Mouse (Mus musculus) embryonic facial prominence, embryonic 14.5 days (tissue): ENCODE measurements at regions not wholly inside any gene's neighbourhood (a gene's known extent, or its start where the extent isn't known, plus 50 kb on each side); places are given as distances from the start of the nearest gene placed in this dataset.
A peak's percentile ranks its signal among the peaks of the same experiment; 100 is the strongest.
"Not testable (repeated sequence)": the region's sequence is repeated elsewhere in the genome, so short reads cannot be mapped to it uniquely, and the experiment has no call there.

Experiments used
- ATAC-seq: fragments of 200-750 bp; cut with Nextera tagmentation; 2 replicates; pipeline ENCODE4 v1.8.0; 2017; ENCODE audit warnings: low read depth, moderate number of reproducible peaks, moderate TSS enrichment
- DNase-seq: peaks from one replicate; pipeline ENCODE4 v3.0.0-alpha.2; 2015; ENCODE audit warnings: low spot score
- H3K27ac ChIP-seq: fragments of 300-500 bp; sonication (generic); replicated peaks from 2 replicates; pipeline ENCODE4 v1.5.1; 2014; ENCODE audit warnings: low read depth, mild to moderate bottlenecking, low read length, moderate library complexity
- H3K27me3 ChIP-seq: fragments of 300-500 bp; sonication (generic); replicated peaks from 2 replicates; pipeline ENCODE4 v1.6.1; 2014; ENCODE audit warnings: low read length; ENCODE audit not compliant: control insufficient read depth, insufficient read depth
- H3K36me3 ChIP-seq: fragments of 300-500 bp; sonication (generic); 2 replicates; pipeline ENCODE4 v1.6.1; 2014; ENCODE audit warnings: low read length, mixed read lengths; ENCODE audit not compliant: control insufficient read depth, insufficient read depth
- H3K4me1 ChIP-seq: fragments of 300-500 bp; sonication (generic); 2 replicates; pipeline ENCODE4 v1.6.1; 2014; ENCODE audit warnings: antibody characterized with exemption, low read length; ENCODE audit not compliant: control insufficient read depth, insufficient read depth
- H3K4me2 ChIP-seq: fragments of 300-500 bp; sonication (generic); 2 replicates; pipeline ENCODE4 v1.6.1; 2014; ENCODE audit warnings: low read depth, mild to moderate bottlenecking, low read length, moderate library complexity, mixed read lengths
- H3K4me3 ChIP-seq: fragments of 300-500 bp; sonication (generic); 2 replicates; pipeline ENCODE4 v1.5.1; 2014; ENCODE audit warnings: low read depth, mild to moderate bottlenecking, low read length
- H3K9ac ChIP-seq: fragments of 300-500 bp; sonication (generic); 2 replicates; pipeline ENCODE4 v1.6.1; 2014; ENCODE audit warnings: low read depth, mild to moderate bottlenecking, low read length, moderate library complexity, mixed read lengths
- H3K9me3 ChIP-seq: fragments of 300-500 bp; sonication (generic); 2 replicates; pipeline ENCODE4 v1.6.1; 2016; ENCODE audit warnings: low read length; ENCODE audit not compliant: control insufficient read depth
- WGBS: fragments of 180-500 bp; shearing (Covaris S2); extraction: QIAGEN DNeasy Blood & Tissue Kit; methylation state at CpG from one replicate; pipeline ENCODE4 v1.1.7; 2014; 5-methylcytosine and 5-hydroxymethylcytosine counted together

GRCm38 (mm10) chr13:60471602-60472001 is 130.1 kb upstream of the Dapk1 start:
- H3K27ac ChIP-seq = no peak overlapping the region
- no peak overlapping the region for H3K4me3 ChIP-seq
- ATAC-seq (no peak), DNase-seq (no peak)
- H3K36me3 ChIP-seq = no peaks in the 10 kb centered on the region
- H3K27me3 ChIP-seq = no peaks in the 10 kb centered on the region
- no peaks in the 10 kb centered on the region for H3K9me3 ChIP-seq
- 89% methylated on average over 5 of the region's 5 CpGs for WGBS
- H3K4me2 ChIP-seq = no peak overlapping the region
- H3K4me1 ChIP-seq = peaks cover 6% of the 10 kb centered on the region; the same call in 1 of the 2 replicates
- no peak overlapping the region for H3K9ac ChIP-seq

- H3K36me3 ChIP-seq = no peaks in the 10 kb centered on the region
- peaks cover 15% of the 10 kb centered on the region; the same call in 1 of the 2 replicates for H3K4me1 ChIP-seq
- WGBS = 81% methylated on average over 2 of the region's 2 CpGs
- H3K9me3 ChIP-seq = no peaks in the 10 kb centered on the region
- no peak overlapping the region for H3K4me3 ChIP-seq
- no peak overlapping the region for H3K27ac ChIP-seq
- no peak overlapping the region for H3K9ac ChIP-seq
- H3K4me2 ChIP-seq = no peak overlapping the region
- no peaks in the 10 kb centered on the region for H3K27me3 ChIP-seq
- DNase-seq (no peak), ATAC-seq (no peak)
These were observed 125.4 kb upstream of the Dapk1 start for GRCm38 (mm10) chr13:60476366-60476765.

- Histone ChIP-seq H3K36me3 (no peaks in the 10 kb centered on the region), H3K4me1 (peaks cover 15% of the 10 kb centered on the region; the same call in 1 of the 2 replicates), H3K9ac (no peak overlapping the region), H3K27me3 (no peaks in the 10 kb centered on the region), H3K4me3 (no peak overlapping the region), H3K9me3 (no peaks in the 10 kb centered on the region), H3K4me2 (no peak overlapping the region), H3K27ac (no peak overlapping the region)
- ATAC-seq (no peak), DNase-seq (no peak)
- WGBS = 72% methylated on average over 6 of the region's 6 CpGs
These were observed 123.4 kb upstream of the Dapk1 start for GRCm38 (mm10) chr13:60478301-60478700.

GRCm38 (mm10) chr13:60479043-60479861 is 122.5 kb upstream of the Dapk1 start:
- Histone ChIP-seq H3K36me3 (no peaks in the 10 kb centered on the region), H3K4me2 (peak overlapping the region; percentile 60), H3K27ac (no peak overlapping the region; the same call in 1 of the 2 replicates), H3K27me3 (no peaks in the 10 kb centered on the region), H3K9me3 (no peaks in the 10 kb centered on the region), H3K4me1 (peaks cover 15% of the 10 kb centered on the region; the same call in 1 of the 2 replicates), H3K9ac (peak overlapping the region; percentile 14; the same call in 1 of the 2 replicates), H3K4me3 (peak overlapping the region; percentile 27)
- ATAC-seq (no peak), DNase-seq (peak; percentile 77)
- 4% methylated on average over 18 of the region's 18 CpGs for WGBS

GRCm38 (mm10) chr13:60479862-60480730 is 121.7 kb upstream of the Dapk1 start:
- Histone ChIP-seq H3K27me3 (no peaks in the 10 kb centered on the region), H3K4me3 (no peak overlapping the region), H3K9me3 (no peaks in the 10 kb centered on the region), H3K36me3 (no peaks in the 10 kb centered on the region), H3K4me1 (peaks cover 15% of the 10 kb centered on the region; the same call in 1 of the 2 replicates), H3K9ac (no peak overlapping the region), H3K4me2 (peak overlapping the region; percentile 60), H3K27ac (no peak overlapping the region; the same call in none of the 2 replicates)
- 10% methylated on average over 13 of the region's 13 CpGs for WGBS
- DNase-seq = peak; percentile 55
- peak; percentile 49; the same call in 1 of the 2 replicates for ATAC-seq

- no peaks in the 10 kb centered on the region for H3K9me3 ChIP-seq
- peak overlapping the region; percentile 36; the same call in 1 of the 2 replicates for H3K9ac ChIP-seq
- DNase-seq (peak; percentile 51), ATAC-seq (0 out of 2 replicates have a peak, but pooled peaks have one; percentile 32)
- no peaks in the 10 kb centered on the region for H3K27me3 ChIP-seq
- H3K4me1 ChIP-seq = peaks cover 15% of the 10 kb centered on the region; the same call in 1 of the 2 replicates
- H3K4me2 ChIP-seq = peak overlapping the region; percentile 60
- H3K27ac ChIP-seq = peak overlapping the region; percentile 57
- H3K36me3 ChIP-seq = no peaks in the 10 kb centered on the region
- H3K4me3 ChIP-seq = peak overlapping the region; percentile 21
- 6% methylated on average over 21 of the region's 21 CpGs for WGBS
These were observed 120.9 kb upstream of the Dapk1 start for GRCm38 (mm10) chr13:60480731-60481431.

- not testable (repeated sequence) for H3K27ac ChIP-seq
These were observed 120.3 kb upstream of the Dapk1 start for GRCm38 (mm10) chr13:60481451-60481850.

GRCm38 (mm10) chr13:60481946-60482345 is 119.8 kb upstream of the Dapk1 start:
- ATAC-seq (no peak), DNase-seq (no peak)
- no peak overlapping the region for H3K4me3 ChIP-seq
- H3K4me1 ChIP-seq = peaks cover 15% of the 10 kb centered on the region; the same call in 1 of the 2 replicates
- no peak overlapping the region for H3K4me2 ChIP-seq
- H3K9ac ChIP-seq = no peak overlapping the region
- H3K27ac ChIP-seq = no peak overlapping the region
- H3K9me3 ChIP-seq = no peaks in the 10 kb centered on the region
- WGBS = 96% methylated on average over 6 of the region's 6 CpGs
- H3K27me3 ChIP-seq = no peaks in the 10 kb centered on the region
- no peaks in the 10 kb centered on the region for H3K36me3 ChIP-seq

More at GRCm38 (mm10) chr13:60481451-60481850, 120.3 kb upstream of the Dapk1 start:
- not testable (repeated sequence) for H3K36me3 ChIP-seq, H3K9me3 ChIP-seq, H3K9ac ChIP-seq, ATAC-seq, DNase-seq, H3K4me3 ChIP-seq, H3K27me3 ChIP-seq
- Histone ChIP-seq H3K4me1 (peaks cover 15% of the 10 kb centered on the region; the same call in 1 of the 2 replicates), H3K4me2 (peak overlapping the region; percentile 60; the same call in 1 of the 2 replicates)
- WGBS = 68% methylated on average over 11 of the region's 11 CpGs
